Mouse (Mus musculus) CD8-positive naive resting alpha-beta T cell, adult 2 months (primary cell): Measurements from ENCODE around the gene Wsb1.
"Not testable (repeated sequence)": the region's sequence is repeated elsewhere in the genome, so short reads cannot be mapped to it uniquely, and the experiment has no call there.

ENCODE experiments used
- DNase-seq, 2 experiments: peaks; one replicate each; pipeline ENCODE4 v3.0.0; 2022; ENCODE audit warnings: low read depth in 2 of 2, low spot score in 2 of 2

The Wsb1 gene

GRCm38 (mm10) chr11:79267171-79267570 lies 12.7 kb upstream of the Wsb1 start:
- DNase-seq: no peak

DNA sequence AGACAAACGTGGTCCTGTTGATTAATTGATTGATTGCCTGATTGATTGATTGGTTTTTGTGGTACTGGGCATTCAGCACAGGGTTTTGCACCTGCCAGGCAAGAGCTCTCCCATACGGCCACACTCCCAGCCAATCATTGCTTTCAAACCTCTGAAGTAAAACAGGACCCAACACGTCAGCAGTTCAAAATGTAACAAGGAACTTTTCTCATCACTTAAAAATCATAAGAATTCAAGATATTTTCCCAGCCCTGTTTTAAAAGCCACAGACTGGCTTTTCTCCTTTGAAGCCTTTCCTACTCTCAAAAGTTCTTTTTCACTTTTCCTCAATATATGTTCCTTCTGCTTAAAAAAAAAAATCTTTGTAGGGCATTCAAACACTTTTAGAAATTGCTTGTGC lies 9.9 kb upstream of the Wsb1 start:
- no peak for DNase-seq

DNA sequence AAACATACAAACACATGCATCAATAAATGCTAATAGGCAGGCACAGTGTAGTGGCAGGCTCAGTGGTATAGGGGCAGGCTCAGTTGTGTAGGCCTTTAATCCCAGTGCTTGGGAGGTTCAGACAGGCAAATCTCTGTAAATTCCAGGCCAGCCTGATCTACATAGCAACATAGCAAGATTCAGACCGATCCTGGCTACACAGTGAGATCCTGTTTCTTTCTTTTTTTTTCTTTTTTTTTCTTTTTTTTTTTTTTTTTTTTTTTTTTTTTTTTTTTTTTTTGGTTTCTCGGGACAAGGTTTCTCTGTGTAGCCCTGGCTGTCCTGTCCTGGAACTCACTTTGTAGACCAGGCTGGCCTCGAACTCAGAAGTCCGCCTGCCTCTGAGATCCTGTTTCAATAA lies 5.7 kb upstream of the Wsb1 start:
- not testable (repeated sequence) for DNase-seq

DNA sequence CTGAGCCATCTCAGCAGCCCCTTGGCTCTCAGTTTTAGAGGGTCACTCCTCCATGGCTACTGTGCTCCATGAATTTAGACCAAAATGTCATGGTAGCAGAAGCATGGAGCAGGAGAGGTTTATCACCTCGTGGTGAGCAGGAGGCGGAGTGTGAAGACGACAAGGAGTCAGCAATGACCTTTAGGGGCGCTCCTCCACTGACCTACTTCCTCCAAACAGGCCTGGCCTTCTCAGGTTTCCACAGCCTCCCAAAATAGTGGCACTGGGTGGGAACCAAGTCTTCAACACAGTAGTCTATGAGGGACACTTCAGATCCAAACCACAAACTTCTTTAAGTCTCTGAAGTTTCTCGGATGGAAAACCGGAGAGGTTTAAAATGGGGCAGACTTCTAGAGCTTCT lies 4.3 kb upstream of the Wsb1 start:
- DNase-seq: no peak

GRCm38 (mm10) chr11:79253542-79254390 lies 705 bp downstream of the Wsb1 start:
- DNase-seq: peak in 1 of 2 experiments; percentile 34

DNA sequence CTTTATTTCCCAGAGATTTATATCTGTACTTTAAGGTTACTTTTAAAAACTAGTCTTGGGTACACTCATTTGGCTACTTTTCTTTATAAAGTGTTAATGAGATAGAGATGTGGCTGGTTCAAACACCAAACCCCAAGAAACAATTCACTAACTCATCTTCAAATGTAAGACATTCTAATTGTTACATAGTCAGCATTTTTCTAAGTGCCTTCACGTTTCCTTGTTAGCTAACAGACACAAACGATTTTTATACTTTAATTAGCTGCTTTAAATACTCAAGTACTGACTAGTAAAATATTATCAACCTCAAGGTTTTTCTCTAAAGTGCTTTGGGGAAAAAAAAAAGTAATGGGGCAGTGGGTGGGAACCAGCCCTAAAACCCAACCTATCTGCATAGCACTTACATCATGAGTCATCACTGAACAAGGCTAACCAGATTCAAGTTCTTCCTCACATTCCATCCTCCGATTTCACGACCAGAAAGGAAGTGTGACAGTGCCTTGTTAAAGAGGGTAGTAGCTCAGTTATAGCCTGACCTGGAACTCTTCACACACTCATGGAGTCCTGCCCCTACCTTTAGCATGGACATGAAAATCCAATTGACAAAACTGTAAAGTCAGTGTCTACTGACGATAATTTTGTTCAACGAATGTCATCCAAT lies 1.5 kb downstream of the Wsb1 start:
- DNase-seq: no peak

- no peak for DNase-seq
These were observed 15.4 kb downstream of the Wsb1 start for GRCm38 (mm10) chr11:79239024-79239423.

DNA sequence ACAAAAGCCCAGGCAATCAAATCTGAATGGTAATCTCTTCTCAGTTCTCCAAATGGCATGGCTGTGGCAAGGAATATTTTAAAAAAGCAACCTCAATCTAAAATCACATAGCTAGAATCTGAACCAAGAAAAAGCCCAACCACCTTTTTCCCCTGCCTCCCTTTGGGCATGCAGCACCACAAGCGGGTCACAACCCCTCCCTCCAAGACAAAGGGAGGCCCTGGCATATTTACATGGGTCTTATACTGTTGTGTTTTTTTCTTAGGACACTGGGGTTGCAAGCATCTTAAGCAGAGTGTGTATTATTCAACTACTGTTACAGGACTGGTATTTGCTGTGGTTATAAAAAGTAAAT lies 16.1 kb downstream of the Wsb1 start:
- DNase-seq: no peak

- no peak for DNase-seq
These were observed 16.6 kb downstream of the Wsb1 start for GRCm38 (mm10) chr11:79237644-79238397.

- DNase-seq: no peak
These were observed 24.3 kb downstream of the Wsb1 start for GRCm38 (mm10) chr11:79230251-79230570.

- DNase-seq: no peak
These were observed 24.8 kb downstream of the Wsb1 start for GRCm38 (mm10) chr11:79229561-79230250.

DNA sequence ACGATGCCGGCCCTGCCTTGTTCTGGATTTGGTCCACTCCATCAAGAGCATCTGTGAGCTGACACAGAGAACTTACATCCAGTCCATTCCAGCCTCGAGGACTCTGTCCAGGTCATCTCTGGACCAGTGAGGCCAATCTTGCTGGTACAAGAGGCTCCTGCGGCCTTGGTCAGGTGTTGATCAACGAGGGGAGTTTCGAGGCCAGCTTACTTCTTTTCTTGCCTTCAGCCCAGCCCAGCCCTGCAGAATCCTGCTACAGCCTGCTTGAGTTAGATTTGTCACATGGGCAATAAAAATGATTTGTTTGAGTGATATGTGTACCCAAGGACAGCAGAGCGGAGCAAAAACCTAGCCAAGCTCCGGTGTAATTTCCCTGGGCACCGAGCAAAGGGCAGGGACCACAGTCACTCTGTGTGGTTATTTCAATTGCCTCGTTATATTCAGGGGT lies 25.4 kb downstream of the Wsb1 start:
- DNase-seq: no peak

GRCm38 (mm10) chr11:79228089-79228488 lies 26.4 kb downstream of the Wsb1 start:
- no peak for DNase-seq

DNA sequence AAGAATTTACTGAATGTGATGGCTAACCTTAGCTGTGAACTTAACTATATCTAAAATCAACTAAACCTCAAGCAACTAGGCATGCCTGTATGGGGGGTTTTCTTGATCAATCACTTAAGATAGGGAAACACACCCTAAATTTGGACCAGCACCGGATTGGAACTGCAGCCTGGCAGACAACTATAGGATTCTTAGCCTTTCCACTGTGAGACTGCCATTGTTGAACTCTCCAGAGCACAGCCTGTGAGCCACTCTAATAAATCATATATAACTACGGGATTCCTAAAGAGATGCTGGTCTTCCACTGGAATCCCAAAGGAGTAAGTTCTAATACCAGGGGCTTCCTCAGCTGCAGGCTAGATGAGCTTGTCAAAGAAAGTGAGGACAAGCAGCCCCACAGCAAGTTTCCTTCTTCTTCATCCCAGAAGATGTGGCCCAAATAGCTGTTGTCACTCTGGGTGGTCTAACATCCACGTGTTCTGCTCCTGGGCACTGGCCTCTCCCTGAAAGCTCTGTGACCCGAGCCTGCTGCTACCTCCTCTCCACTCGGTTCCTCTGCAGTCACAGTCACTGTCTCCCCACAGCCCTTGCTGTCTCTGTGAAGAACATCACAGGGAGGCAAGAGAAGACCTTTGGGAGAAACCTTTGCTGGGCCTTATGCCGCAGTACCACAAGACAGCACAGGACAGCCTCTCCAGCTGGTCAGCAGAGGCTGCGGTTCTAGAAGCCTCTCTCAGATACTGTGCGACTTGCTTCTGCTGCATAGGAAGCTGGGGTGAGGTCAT lies 28.9 kb downstream of the Wsb1 start:
- DNase-seq: no peak

- peak; percentile 66 to 78 for DNase-seq
These were observed 29.8 kb downstream of the Wsb1 start for GRCm38 (mm10) chr11:79224562-79225280.

DNA sequence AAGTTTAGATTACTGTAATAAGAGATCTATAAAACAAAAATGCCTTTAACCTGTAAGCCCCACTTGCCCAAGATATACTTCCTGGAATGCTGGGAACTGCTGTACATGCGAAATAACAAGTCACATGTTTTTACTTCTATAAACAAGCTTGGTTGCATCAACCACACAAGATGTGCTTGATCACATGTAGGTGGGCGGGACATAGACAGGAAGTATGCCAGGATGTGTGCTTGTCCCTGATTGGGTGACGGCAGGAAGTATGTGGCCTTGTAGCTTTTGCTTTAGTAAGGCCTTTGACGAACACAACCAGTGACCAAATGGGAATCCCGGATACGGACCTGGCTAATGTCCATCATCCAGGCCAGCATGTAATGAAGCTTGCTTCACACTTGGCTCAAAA lies 31.1 kb downstream of the Wsb1 start:
- peak in 1 of 2 experiments; percentile 21 for DNase-seq

DNA sequence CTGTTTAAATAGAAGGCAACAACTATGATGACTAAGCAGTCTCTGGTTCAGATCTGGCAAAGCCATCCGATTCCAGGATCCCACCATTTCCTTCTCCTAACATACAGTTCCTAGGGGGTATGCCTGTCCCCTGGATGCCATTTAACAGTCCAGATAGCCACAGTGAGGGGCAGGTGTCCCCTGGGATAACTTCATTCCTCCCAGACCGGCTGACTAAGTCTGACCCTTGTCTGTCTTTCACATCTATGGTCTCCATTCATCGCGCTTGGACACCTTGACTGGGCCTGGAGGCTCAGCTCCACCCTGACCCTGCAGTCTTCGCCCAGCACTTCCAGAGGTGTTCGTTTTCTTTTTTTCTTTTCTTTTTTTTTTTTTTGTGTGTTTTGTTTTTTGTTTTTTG lies 31.8 kb downstream of the Wsb1 start:
- no peak for DNase-seq

- no peak for DNase-seq
These were observed 32.8 kb downstream of the Wsb1 start for GRCm38 (mm10) chr11:79221641-79222040.

- DNase-seq: no peak
These were observed 35.4 kb downstream of the Wsb1 start for GRCm38 (mm10) chr11:79218936-79219626.
